Mouse (Mus musculus) yolk sac, embryonic 10.5 days (tissue): ENCODE results near the gene Gch1.
"Not testable (repeated sequence)": the region's sequence is repeated elsewhere in the genome, so short reads cannot be mapped to it uniquely, and the experiment has no call there.

ENCODE experiments used
- DNase-seq: peaks from one replicate; pipeline ENCODE4 v3.0.0-alpha.2; 2017; ENCODE audit warnings: low spot score

Gene Gch1

DNA sequence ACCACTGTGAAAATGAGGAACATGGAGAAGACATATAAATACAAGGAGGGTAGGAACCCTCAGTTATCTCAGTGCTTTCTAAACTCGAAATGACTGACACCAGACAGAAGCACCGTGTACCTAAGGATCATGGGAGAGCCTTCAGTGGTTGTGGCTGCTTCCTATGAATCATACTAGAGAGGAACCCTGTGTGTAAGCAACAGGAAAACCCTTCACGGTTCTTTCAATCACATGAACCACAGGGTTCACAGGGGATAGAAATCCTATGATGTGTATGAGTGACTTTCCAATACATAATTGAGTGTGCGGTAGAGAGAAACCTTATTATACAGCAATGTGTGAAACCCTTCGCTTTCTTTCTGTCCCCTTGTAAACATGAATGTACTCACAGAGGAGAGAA lies 24.1 kb downstream of the Gch1 start:
- no peak for DNase-seq

DNA sequence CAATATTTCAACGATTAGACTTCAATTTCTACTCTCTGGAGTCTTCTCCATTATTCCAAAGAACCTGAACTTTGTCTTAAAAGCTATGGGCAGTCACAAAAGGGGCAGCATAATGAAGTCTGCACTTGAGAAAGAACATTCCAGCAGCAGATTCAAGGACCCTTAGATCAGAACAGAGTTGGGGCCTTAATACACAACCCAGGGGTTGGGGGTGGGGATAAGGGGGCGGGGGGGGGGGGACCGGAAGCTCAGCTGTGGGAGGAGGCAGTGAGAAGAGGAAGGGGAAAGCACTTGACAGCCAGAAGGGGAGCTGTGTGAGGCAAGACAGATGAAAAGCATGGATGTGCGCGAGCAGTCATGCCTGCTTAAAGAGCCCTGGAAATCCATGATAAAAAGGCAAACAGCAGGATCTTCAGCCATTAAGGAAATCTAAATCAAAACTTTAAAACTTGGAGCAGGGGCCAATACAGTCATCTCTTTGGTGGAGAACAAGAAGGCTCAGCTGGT lies 27.2 kb downstream of the Gch1 start:
- no peak for DNase-seq

DNA sequence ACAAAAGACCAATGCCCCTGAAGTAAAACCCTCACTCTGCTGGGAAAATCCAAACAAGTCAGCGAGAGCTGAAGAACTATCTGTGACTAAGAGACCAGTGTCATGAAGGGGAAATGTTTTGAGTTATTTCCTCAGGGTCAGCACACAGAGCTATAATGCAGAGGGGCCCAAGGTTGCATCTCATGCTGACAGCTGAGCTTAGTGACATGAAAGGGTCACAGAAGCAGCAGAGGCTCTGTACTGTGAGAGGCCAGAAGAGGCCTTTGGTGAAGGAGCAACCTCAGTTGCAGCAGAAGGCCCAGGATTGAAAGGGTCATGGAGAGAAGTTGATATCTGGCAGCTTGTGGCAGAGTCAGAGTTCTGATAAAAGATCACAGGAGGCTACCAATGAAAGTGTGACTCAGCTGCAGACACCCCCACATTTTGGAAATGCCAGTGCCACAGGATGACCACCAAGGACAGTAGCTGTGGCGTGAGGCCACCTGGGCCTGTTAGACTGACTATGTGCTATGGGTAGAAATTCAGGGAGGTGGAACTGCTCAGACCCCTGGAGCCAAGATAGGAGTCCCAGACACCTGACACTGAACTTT lies 29.1 kb downstream of the Gch1 start:
- no peak for DNase-seq

DNA sequence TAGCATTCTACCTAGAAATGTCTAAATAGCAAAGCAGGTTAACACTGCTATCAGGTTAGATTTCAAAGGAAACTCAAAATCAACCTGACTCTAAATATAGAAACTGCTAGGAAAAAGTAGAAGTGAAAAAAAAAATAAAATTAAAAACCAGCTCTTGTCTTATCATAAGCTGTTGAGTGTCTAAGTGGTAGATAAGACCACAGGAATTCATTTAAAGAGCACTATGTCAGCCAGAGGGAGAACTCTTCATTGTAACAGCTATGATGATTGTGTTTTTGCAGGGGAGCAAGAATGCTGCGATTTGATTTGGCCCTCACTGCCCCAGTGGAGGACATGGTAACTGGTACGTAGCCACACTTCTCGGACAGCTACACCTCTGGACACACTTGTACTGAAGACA lies 34.9 kb downstream of the Gch1 start:
- no peak for DNase-seq

DNA sequence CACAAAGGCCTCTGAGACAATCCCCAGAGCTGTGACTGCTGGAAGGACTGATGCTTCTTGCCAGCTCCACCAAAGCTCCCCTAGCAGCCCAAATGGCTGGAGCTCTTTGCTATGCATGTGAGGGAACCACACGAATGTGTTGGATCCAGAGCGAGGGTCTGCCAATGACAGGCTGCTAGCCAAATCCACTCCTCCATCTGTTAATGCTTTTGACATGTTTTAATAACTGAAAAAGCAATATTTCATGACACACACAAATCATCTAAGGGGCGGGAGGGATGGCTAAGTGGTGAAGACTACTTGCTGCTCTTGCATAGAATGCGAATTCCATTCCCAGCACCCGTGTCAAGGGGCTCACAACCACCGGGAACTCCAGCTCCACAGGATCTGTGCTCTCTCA lies 37.9 kb downstream of the Gch1 start:
- DNase-seq: no peak

DNA sequence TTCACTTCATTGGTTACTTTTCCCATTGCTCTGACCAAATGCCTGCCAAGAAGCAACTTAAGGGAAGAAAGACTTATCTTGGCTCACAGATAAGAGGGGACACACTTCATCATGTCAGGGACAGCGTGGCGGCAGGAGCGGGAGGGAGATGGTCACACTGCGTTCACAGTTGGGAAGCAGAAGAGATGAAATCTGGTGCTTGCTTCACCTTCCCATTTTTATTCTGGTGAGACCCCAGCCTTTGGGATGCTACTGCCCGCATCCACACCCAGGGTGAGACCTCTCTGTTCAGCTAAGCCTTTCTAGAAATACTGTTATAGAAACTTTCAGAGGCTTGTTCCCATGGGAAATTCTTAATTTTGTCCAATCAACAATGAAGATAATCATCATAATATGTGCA lies 44.9 kb downstream of the Gch1 start:
- no peak for DNase-seq

DNA sequence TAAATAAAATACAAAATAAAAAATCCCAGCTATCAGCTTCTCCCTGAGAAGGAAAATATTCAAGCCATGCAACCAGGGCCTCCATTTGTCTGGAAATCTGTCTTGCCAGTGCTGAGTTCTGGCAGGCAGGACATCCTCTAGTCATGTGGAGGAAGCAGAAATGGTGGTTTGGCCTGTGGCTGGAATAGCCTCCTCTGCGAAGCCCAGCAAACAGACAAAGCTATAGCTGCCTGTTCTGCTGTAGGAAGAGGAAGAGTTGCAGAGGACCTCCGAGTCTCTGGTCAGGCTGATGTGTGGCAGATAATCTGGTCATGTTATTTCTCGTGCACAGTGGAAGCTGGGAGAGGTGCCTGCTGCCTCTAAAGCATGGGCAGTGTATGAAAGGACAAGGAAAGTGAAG lies 50.4 kb downstream of the Gch1 start:
- no peak for DNase-seq

DNA sequence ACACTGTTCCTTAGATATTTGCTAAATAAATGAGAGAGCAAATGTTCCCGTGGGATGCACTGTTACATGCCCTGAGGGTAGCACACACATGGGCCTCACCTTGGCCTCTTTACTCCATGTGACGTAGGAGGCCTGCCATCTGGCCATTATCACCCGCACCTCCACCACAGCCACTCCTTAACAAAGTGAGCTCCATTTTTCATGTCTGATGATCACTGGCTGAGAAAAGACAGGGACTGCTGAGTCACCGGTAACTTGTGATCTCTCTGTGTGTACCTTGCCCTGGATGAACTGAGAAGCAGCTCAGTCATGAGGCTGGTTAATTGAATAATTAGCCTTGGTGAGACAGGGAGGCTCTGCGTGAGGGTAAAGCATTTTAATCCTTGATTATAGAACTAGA lies 52.6 kb downstream of the Gch1 start:
- DNase-seq: no peak

DNA sequence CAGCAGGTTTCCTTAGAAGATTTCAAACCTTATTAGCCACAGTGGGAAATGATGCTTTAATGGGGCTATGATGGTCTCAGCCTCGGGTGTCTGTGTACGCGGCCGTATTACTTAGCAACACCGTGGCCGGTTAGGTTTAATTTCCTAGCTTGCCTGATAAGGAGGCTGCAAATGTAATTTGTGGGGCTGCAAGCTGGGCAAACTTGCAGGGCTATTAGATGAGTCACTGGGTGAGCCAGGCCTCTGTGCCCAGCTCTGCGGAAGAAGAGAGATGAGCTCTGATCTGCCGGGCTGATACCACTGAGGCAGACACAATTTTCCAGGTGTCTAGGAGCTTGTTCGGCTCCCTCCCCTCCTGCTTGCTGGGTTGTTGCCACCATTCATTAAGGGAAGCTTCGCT lies 55.3 kb downstream of the Gch1 start:
- no peak for DNase-seq

DNA sequence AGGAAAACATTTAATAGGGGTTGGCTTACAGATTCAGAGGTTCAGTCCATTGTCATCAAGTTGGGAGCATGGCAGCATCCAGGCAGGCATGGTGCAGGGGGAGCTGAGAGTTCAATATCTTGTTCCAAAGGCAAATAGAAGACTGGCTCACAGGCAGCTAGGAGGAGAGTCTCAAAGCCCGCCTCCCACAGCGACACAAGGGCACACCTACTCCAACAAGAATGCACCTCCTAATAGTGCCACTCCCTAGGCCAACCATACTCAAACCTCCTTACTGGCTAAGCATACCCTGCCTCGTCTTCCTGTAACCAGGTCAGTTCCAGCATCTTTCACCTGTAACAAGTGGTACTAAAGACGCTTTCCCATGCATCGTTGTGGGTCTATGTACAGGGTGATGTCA lies 61.2 kb downstream of the Gch1 start:
- no peak for DNase-seq

DNA sequence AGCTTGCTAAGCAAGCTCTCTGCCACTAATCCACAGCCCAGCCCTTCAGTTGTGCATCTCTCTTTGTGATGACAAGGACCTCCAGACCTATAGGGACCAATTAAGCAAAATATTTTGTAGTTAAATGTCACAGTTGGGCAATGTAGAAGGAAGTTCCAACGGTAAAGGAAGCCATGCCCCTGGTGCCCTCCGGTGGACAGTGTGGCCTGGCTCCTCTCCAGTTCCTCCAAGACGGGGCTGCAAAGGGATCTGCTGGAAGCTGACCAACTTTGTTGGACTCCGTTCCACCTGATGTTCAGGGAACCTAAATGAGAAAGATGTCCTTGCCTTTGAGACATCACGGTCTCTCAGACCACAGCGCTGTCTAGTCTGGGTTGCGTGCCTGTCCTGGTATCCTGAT lies 71.7 kb downstream of the Gch1 start:
- DNase-seq: no peak

DNA sequence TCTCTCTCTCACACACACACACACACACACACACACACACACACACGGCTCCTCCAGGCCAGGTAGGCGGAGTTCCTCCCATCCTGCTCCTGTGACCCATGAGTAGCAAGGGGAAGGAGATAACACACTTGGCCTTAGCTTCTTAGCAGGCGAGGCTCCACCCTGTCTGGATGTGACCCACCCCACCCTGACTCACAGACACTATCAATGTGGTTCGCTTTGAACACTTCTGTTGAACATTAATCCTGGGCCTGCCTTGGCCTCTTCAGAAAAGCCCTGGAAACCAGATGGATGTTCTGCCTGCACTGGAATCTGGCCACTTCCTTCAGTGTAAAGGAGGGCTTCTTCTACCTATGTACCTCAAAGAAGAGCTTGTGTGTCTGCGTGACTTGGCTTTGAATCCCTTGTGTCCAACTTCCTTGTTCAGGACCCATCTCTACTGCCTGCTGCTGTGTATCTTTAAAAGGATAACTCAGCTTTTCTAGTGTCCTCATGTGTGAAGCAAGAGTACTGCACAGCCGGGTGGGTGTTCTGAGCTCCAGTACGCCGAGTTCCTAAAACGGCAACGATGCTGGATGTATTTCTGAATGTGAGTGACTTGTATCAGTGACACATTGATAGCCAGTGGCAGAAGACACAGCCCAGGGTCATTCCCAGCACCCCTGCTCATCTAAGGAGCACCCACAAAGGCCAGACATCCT lies 73.0 kb downstream of the Gch1 start:
- no peak for DNase-seq

DNA sequence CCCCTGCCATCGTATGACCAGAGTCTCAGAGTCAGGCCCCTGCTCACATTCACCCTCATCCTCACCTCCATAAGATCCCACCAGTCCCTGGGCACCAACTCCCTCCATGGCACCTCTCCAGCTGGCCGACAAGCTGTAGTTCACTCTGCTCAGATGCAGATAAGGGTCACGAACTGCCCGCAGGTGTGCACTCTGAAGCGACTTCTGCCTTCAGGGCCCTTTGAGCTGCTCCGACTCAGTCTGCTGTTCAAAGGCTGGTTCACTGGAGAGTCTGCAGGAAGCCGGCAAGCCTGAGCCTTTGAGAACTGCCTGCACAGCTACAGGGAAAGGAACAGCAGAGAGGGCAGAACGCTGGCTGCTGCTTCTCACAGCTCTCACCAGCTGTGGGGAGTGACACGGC lies 74.1 kb downstream of the Gch1 start:
- no peak for DNase-seq

DNA sequence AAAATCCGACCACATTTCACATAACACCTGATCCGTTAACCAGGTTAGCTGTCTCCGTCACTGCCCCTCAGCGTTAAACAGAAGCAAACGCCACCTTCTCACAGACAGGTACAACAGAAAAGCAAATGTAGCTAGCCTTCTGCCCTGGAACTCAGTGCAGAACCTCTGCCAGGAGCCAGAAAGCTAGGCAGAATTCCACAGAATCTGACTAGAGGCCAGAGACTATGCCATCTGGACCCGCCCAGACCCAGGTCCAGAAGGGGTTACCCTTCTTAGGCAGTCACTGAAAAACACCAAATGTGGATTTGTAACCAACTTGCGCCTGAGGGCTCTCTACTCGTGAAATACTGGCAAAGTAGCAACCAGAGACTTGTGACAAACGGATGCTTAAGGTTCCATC lies 77.9 kb downstream of the Gch1 start:
- DNase-seq: no peak

DNA sequence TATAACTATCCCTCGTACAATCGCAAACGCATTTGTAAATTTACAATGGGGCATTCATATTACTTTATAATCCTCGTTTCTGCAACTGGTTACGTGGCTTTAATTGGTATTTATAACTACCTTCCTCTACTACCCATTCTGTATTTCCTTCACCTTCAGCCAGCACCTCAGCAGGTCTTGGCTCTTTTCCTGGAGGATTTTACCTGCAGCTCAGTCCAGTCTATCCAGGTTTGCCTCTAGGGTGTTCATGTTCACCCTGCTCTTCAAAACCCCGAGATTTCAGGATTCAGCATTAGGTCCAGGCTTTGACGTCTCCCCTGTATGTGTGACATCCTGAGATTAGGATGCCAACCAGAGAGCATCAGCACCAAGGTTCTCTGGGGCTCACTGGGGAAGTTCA lies 78.8 kb downstream of the Gch1 start:
- not testable (repeated sequence) for DNase-seq

DNA sequence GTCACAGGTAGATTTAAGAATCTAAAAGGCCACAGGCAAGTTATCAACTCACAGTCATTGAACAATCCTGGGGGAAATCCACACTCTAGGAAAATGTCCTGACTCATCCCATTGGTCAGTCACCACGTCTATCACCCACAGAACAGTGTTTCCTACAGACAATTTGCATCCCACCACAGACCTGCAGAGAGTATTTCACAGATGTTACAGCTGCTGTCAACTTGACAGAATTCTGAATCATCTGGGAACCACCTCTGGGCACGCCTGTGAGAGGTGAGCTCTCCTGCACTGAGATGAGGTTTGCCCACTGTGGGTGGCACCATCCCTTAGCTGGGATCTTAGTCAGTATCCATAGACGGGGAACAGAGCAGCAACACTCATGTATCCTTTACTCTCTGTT lies 81.8 kb downstream of the Gch1 start:
- DNase-seq: no peak

DNA sequence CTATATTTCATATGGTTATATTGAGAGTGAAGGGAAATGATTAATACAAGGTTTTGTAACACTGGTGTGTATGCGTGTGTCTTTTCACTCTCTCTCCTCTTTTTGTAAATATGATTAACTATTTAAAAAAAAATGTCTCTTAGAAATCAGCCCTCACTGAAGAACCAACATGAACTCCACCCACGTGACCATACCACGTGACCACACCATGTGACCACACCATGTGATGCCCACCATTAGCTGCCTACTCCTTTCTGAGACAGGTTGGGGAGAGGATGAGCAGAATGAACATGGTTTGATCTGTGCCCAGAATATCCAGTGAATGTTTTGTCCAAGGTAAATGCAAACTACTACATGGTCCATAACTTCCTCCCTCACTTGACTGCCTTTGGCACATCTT lies 83.5 kb downstream of the Gch1 start:
- no peak for DNase-seq

DNA sequence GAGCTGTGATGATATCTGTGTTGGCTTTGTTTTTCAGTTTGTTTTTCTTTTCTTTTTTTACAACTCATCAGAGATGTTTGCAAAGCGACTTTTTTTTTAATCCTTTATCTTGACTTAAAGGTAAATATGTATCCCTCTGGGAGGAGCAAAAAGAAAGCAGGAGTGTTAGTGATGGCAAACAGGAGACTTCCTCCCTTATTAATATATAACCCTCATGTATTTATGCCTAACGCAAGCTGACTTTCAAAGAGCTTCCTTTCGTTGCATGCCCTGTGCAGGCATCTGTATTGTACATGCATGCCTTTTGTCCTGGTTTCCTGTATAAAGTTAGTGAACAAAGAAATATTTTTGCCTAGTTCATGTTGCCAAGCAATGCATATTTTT lies 84.0 kb downstream of the Gch1 start:
- DNase-seq: no peak

DNA sequence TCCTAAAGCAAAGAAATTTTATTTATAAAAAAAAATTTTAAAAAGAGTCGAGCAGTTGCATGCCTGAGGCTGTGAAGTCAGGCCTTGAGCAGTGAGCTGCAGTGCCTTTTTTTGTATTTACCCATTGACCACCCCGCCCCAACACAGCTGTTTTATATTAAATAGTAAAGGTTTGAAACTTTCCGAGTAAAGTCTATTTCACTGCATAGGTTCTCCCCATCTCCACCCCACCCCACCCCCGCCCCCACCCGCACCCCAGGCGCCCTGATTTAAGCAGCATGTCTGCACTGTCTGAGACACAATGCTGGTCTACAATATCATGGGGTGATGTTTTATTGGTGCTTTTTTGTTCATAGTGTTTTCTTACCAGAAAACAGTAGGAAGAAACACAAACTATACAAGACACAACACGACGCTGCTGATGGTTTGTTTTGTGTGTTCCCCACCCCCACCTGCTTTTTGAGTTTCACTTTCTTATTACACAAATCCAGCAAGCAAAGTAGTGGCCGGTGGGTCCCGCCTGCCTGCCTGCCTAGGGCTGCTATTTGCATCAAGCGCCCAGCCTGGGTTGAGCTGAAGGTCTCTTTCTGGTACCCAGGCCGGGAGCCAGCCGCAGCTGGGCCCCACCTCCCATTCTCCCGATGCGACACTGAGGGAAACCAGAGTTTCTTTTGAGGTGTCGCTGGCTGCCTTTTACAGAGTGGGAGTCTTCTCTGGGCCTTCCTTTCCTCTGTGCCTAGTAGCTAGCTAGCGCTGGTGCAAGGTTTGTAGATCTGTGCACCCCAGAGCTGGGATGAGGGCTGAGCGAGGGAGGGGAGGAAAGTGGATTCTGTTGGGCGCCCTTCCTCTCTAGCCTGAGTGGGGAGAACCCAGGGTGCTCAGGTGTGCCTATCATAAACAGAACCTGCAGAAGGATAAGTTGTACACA lies 84.7 kb downstream of the Gch1 start:
- no peak for DNase-seq
